Comparison of ENCODE assay signal across 16 mouse cellular contexts in genomic region chr8:19701326-19701725, GRCm38 (mm10). TPM values are rescaled to one million over a fixed set of nuclear protein-coding genes. Genes with fewer than 3 reads are reported as not detected.
"Had no signal": no experiment of that assay in that cellular context is flagged by ENCODE, and none has a peak within 500 bp of the region (broad histone marks: within the 10 kb centered on the region; RNA-seq: fewer than 3 reads in every experiment).

No protein-coding gene starts in this region.

RNA-seq across cellular contexts. Expression of gene 4930467E23Rik, which starts 28.1 kb away (rescaled TPM):
- total RNA-seq: megakaryocyte progenitor cell, adult 5-6 weeks had no signal
- polyA plus RNA-seq: liver, embryonic 16.5 days; lung, embryonic 15.5 days; macrophage; midbrain, embryonic 10.5 days; midbrain, embryonic 12.5 days; midbrain, embryonic 16.5 days; myocyte; neural tube, embryonic 11.5 days; neural tube, embryonic 13.5 days; neural tube, embryonic 15.5 days; spleen, adult 2 months; stomach, embryonic 15.5 days; stomach, postnatal 0 days; thymus, adult 2 months; urinary bladder, adult 2 months had no signal
